Mouse (Mus musculus): ENCODE results near the gene Hspb6. TPM values are rescaled to one million over a fixed set of nuclear protein-coding genes. Genes with fewer than 3 reads are reported as not detected.
A peak's percentile ranks its signal among the peaks of the same experiment; 100 is the strongest.

Hspb6 gene
- polyA plus RNA-seq, 1 experiment from 2014 or later: 50.6 TPM

- 1% methylated on average over 16 of the region's 16 CpGs for WGBS
- H3K4me3 ChIP-seq (ENCODE audit: low read depth, low read length): no peak overlapping the region
- no peak for TF ChIP-seq CTCF (IDR thresholded peaks at IDR 0.05; ENCODE audit: low read depth)
- H3K27me3 ChIP-seq (replicated peaks; ENCODE audit: control insufficient read depth, insufficient read depth, low read length): no peaks in the 10 kb centered on the region
- peak; percentile 93 for ATAC-seq
- no peak overlapping the region; the same call in 1 of the 2 replicates for H3K27ac ChIP-seq (ENCODE audit: low read depth, low read length)
- H3K4me1 ChIP-seq (replicated peaks; ENCODE audit: control insufficient read depth, insufficient read depth, low read length): no peaks in the 10 kb centered on the region
- no peak overlapping the region for H3K9ac ChIP-seq (ENCODE audit: low read depth, low read length)
- H3K9me3 ChIP-seq (ENCODE audit: control insufficient read depth): no peaks in the 10 kb centered on the region
- peak overlapping the region; percentile 44 for H3K4me2 ChIP-seq (replicated peaks; ENCODE audit: low read depth)
- no peaks in the 10 kb centered on the region for H3K36me3 ChIP-seq (ENCODE audit: control insufficient read depth, insufficient read depth)
Observed at GRCm38 (mm10) chr7:30599933-30600353, 48.0 kb downstream of the Hspb6 start.

DNA sequence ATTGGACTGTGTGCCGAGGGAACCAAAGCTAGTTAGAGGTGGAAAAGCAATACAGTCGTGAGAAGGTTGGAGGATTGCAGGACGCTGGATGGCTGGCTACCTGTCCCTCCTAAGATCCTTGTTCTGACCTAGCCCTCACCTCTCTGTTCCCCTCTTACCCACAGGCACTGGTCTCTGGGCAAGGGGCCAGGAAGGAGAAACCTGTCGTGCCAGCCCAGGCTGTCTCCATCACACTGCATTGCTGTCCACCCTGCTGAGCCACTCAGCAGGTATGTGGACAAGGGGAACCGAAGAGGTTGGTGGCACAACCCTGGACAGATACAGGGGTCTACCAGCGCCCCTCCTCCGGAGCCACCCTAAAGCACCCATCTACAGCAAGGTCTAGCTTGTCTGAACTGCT is 48.7 kb downstream of the Hspb6 start:
- H3K27ac ChIP-seq (ENCODE audit: low read depth, low read length): no peak overlapping the region; the same call in 1 of the 2 replicates
- ATAC-seq: no peak

GRCm38 (mm10) chr7:30602583-30602982 is 50.6 kb downstream of the Hspb6 start:
- no peaks in the 10 kb centered on the region for H3K4me1 ChIP-seq (replicated peaks; ENCODE audit: control insufficient read depth, insufficient read depth, low read length)
- H3K36me3 ChIP-seq (ENCODE audit: control insufficient read depth, insufficient read depth): no peaks in the 10 kb centered on the region
- ATAC-seq: peak; percentile 74
- no peak overlapping the region for H3K9ac ChIP-seq (ENCODE audit: low read depth, low read length)
- no peak for TF ChIP-seq CTCF (IDR thresholded peaks at IDR 0.05; ENCODE audit: low read depth)
- H3K4me2 ChIP-seq (replicated peaks; ENCODE audit: low read depth): no peak overlapping the region
- WGBS: 10% methylated on average over 3 of the region's 3 CpGs
- no peaks in the 10 kb centered on the region for H3K27me3 ChIP-seq (replicated peaks; ENCODE audit: control insufficient read depth, insufficient read depth, low read length)
- no peaks in the 10 kb centered on the region for H3K9me3 ChIP-seq (ENCODE audit: control insufficient read depth)
- 0 out of 2 replicates have a peak overlapping the region, but pooled peaks have one; percentile 28 for H3K27ac ChIP-seq (ENCODE audit: low read depth, low read length)
- H3K4me3 ChIP-seq (ENCODE audit: low read depth, low read length): no peak overlapping the region

More for the DNA sequence above, 48.7 kb downstream of the Hspb6 start:
- Histone ChIP-seq H3K4me1 (replicated peaks; ENCODE audit: control insufficient read depth, insufficient read depth, low read length) (no peaks in the 10 kb centered on the region), H3K4me2 (replicated peaks; ENCODE audit: low read depth) (peak overlapping the region; percentile 44; the same call in 1 of the 2 replicates), H3K27me3 (replicated peaks; ENCODE audit: control insufficient read depth, insufficient read depth, low read length) (no peaks in the 10 kb centered on the region), H3K36me3 (ENCODE audit: control insufficient read depth, insufficient read depth) (no peaks in the 10 kb centered on the region), H3K9ac (ENCODE audit: low read depth, low read length) (no peak overlapping the region), H3K9me3 (ENCODE audit: control insufficient read depth) (no peaks in the 10 kb centered on the region), H3K4me3 (ENCODE audit: low read depth, low read length) (no peak overlapping the region)
- no peak for TF ChIP-seq CTCF (IDR thresholded peaks at IDR 0.05; ENCODE audit: low read depth)
- 63% methylated on average over 7 of the region's 7 CpGs for WGBS

GRCm38 (mm10) chr7:30604424-30604823 is 52.4 kb downstream of the Hspb6 start:
- TF ChIP-seq CTCF (IDR thresholded peaks at IDR 0.05; ENCODE audit: low read depth): no peak

DNA sequence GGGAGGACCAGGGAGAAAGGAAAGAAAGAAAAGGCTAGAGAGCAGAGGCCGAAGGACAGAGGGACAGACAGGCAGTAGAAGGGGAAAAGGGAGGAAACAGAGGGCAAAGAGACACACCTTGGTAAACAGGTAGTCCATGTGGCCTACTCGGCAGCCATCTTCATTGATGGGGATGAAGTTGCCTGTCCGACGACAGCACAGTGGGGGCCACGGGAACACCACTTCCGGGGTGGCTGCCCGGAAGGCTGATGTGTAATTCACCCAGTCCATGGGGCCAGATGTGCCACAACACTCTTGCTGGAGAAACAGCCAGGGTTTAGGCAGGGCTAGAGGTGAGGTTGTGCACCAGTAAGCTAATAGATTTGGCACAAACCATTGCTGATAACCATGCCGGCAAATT is 53.0 kb downstream of the Hspb6 start:
- no peak overlapping the region for H3K9ac ChIP-seq (ENCODE audit: low read depth, low read length)
- no peak for ATAC-seq
- no peak overlapping the region for H3K27ac ChIP-seq (ENCODE audit: low read depth, low read length)
- H3K36me3 ChIP-seq (ENCODE audit: control insufficient read depth, insufficient read depth): no peaks in the 10 kb centered on the region
- H3K4me3 ChIP-seq (ENCODE audit: low read depth, low read length): no peak overlapping the region
- no peaks in the 10 kb centered on the region for H3K4me1 ChIP-seq (replicated peaks; ENCODE audit: control insufficient read depth, insufficient read depth, low read length)
- no peak for TF ChIP-seq CTCF (IDR thresholded peaks at IDR 0.05; ENCODE audit: low read depth)
- H3K9me3 ChIP-seq (ENCODE audit: control insufficient read depth): no peaks in the 10 kb centered on the region
- WGBS: 80% methylated on average over 8 of the region's 8 CpGs
- H3K27me3 ChIP-seq (replicated peaks; ENCODE audit: control insufficient read depth, insufficient read depth, low read length): no peaks in the 10 kb centered on the region
- H3K4me2 ChIP-seq (replicated peaks; ENCODE audit: low read depth): no peak overlapping the region

More at GRCm38 (mm10) chr7:30604424-30604823, 52.4 kb downstream of the Hspb6 start:
- Histone ChIP-seq H3K9me3 (ENCODE audit: control insufficient read depth) (no peaks in the 10 kb centered on the region), H3K27me3 (replicated peaks; ENCODE audit: control insufficient read depth, insufficient read depth, low read length) (no peaks in the 10 kb centered on the region), H3K4me2 (replicated peaks; ENCODE audit: low read depth) (no peak overlapping the region), H3K4me3 (ENCODE audit: low read depth, low read length) (no peak overlapping the region), H3K36me3 (ENCODE audit: control insufficient read depth, insufficient read depth) (no peaks in the 10 kb centered on the region), H3K27ac (ENCODE audit: low read depth, low read length) (no peak overlapping the region), H3K9ac (ENCODE audit: low read depth, low read length) (no peak overlapping the region), H3K4me1 (replicated peaks; ENCODE audit: control insufficient read depth, insufficient read depth, low read length) (no peaks in the 10 kb centered on the region)
- no peak for ATAC-seq
- WGBS: 58% methylated on average over 8 of the region's 8 CpGs

Small RNAs within 50 kb of the gene (microRNA-seq; reads per million reads assigned to microRNA genes)
- gene Gm38670 (1.6 reads per million), gene Mir3569 (not detected)

Other genes starting within 250 kb of the Hspb6 start
- gene Alkbh6, start 243.5 kb upstream of the Hspb6 start, polyA plus RNA-seq (2015; fragmentation: Nextera tagmentation; extraction: Ambion mirVana): 58.2 and 63.5 TPM in 2 replicates
- gene Syne4, start 237.4 kb upstream of the Hspb6 start, polyA plus RNA-seq (2015; fragmentation: Nextera tagmentation; extraction: Ambion mirVana): 12.5 and 16.3 TPM in 2 replicates
- gene E130208F15Rik, start 230.4 kb upstream of the Hspb6 start, polyA plus RNA-seq (2015; fragmentation: Nextera tagmentation; extraction: Ambion mirVana): not detected in 2 replicates
- 18.3 and 18.8 TPM in 2 replicates for gene Sdhaf1, start 228.3 kb upstream of the Hspb6 start, polyA plus RNA-seq (2015; fragmentation: Nextera tagmentation; extraction: Ambion mirVana)
- gene Lrfn3, start 189.4 kb upstream of the Hspb6 start, polyA plus RNA-seq (2015; fragmentation: Nextera tagmentation; extraction: Ambion mirVana): 1.1 and 1.8 TPM in 2 replicates
- 60.0 and 63.6 TPM in 2 replicates for gene Tyrobp, start 138.4 kb upstream of the Hspb6 start, polyA plus RNA-seq (2015; fragmentation: Nextera tagmentation; extraction: Ambion mirVana)
- gene Hcst, start 132.3 kb upstream of the Hspb6 start, polyA plus RNA-seq (2015; fragmentation: Nextera tagmentation; extraction: Ambion mirVana): 4.0 and 5.9 TPM in 2 replicates
- gene Nfkbid, start 130.4 kb upstream of the Hspb6 start, polyA plus RNA-seq (2015; fragmentation: Nextera tagmentation; extraction: Ambion mirVana): 1.2 and 1.3 TPM in 2 replicates
- 28.2 and 30.1 TPM in 2 replicates for gene Aplp1, start 106.6 kb upstream of the Hspb6 start, polyA plus RNA-seq (2015; fragmentation: Nextera tagmentation; extraction: Ambion mirVana)
- gene Kirrel2, start 94.5 kb upstream of the Hspb6 start, polyA plus RNA-seq (2015; fragmentation: Nextera tagmentation; extraction: Ambion mirVana): 0.08 and 0.09 TPM in 2 replicates
- gene Nphs1, start 93.9 kb upstream of the Hspb6 start, polyA plus RNA-seq (2015; fragmentation: Nextera tagmentation; extraction: Ambion mirVana): 0.10 TPM in 1 of 2 replicates, not detected in the other
- gene Prodh2, start 58.6 kb upstream of the Hspb6 start, polyA plus RNA-seq (2015; fragmentation: Nextera tagmentation; extraction: Ambion mirVana): 3.9 and 5.4 TPM in 2 replicates
- gene Arhgap33, start 17.1 kb upstream of the Hspb6 start, polyA plus RNA-seq (2015; fragmentation: Nextera tagmentation; extraction: Ambion mirVana): 2.6 and 2.8 TPM in 2 replicates
- 1.9 and 2.0 TPM in 2 replicates for gene Proser3, start 121 bp downstream of the Hspb6 start, polyA plus RNA-seq (2015; fragmentation: Nextera tagmentation; extraction: Ambion mirVana)
- gene Lin37, start 7.7 kb downstream of the Hspb6 start, polyA plus RNA-seq (2015; fragmentation: Nextera tagmentation; extraction: Ambion mirVana): 31.4 and 33.9 TPM in 2 replicates
- gene U2af1l4, start 11.1 kb downstream of the Hspb6 start, polyA plus RNA-seq (2015; fragmentation: Nextera tagmentation; extraction: Ambion mirVana): 65.9 and 68.6 TPM in 2 replicates
- 0.83 and 1.2 TPM in 2 replicates for gene Gm49396, start 11.2 kb downstream of the Hspb6 start, polyA plus RNA-seq (2015; fragmentation: Nextera tagmentation; extraction: Ambion mirVana)
- 247 and 259 TPM in 2 replicates for gene Psenen, start 11.4 kb downstream of the Hspb6 start, polyA plus RNA-seq (2015; fragmentation: Nextera tagmentation; extraction: Ambion mirVana)
- gene Igflr1, start 13.2 kb downstream of the Hspb6 start, polyA plus RNA-seq (2015; fragmentation: Nextera tagmentation; extraction: Ambion mirVana): 0.73 and 1.2 TPM in 2 replicates
- 5.6 and 5.8 TPM in 2 replicates for gene Kmt2b, start 36.5 kb downstream of the Hspb6 start, polyA plus RNA-seq (2015; fragmentation: Nextera tagmentation; extraction: Ambion mirVana)
- 1.2 TPM in 2 replicates for gene Zbtb32, start 46.7 kb downstream of the Hspb6 start, polyA plus RNA-seq (2015; fragmentation: Nextera tagmentation; extraction: Ambion mirVana)
- gene Upk1a, start 60.7 kb downstream of the Hspb6 start, polyA plus RNA-seq (2015; fragmentation: Nextera tagmentation; extraction: Ambion mirVana): 1.0 and 1.6 TPM in 2 replicates
- gene Cox6b1, start 74.0 kb downstream of the Hspb6 start, polyA plus RNA-seq (2015; fragmentation: Nextera tagmentation; extraction: Ambion mirVana): 1,664 and 1,738 TPM in 2 replicates
- gene Etv2, start 83.7 kb downstream of the Hspb6 start, polyA plus RNA-seq (2015; fragmentation: Nextera tagmentation; extraction: Ambion mirVana): not detected in 2 replicates
- gene Rbm42, start 98.1 kb downstream of the Hspb6 start, polyA plus RNA-seq (2015; fragmentation: Nextera tagmentation; extraction: Ambion mirVana): 87.8 and 88.9 TPM in 2 replicates
- gene Haus5, start 112.8 kb downstream of the Hspb6 start, polyA plus RNA-seq (2015; fragmentation: Nextera tagmentation; extraction: Ambion mirVana): 38.3 and 38.7 TPM in 2 replicates
- not detected in 2 replicates for gene Pmis2, start 119.4 kb downstream of the Hspb6 start, polyA plus RNA-seq (2015; fragmentation: Nextera tagmentation; extraction: Ambion mirVana)
- 4.6 and 6.0 TPM in 2 replicates for gene 2200002J24Rik, start 146.7 kb downstream of the Hspb6 start, polyA plus RNA-seq (2015; fragmentation: Nextera tagmentation; extraction: Ambion mirVana)
- gene Atp4a, start 160.0 kb downstream of the Hspb6 start, polyA plus RNA-seq (2015; fragmentation: Nextera tagmentation; extraction: Ambion mirVana): 0.35 and 0.80 TPM in 2 replicates
- gene Tmem147, start 177.4 kb downstream of the Hspb6 start, polyA plus RNA-seq (2015; fragmentation: Nextera tagmentation; extraction: Ambion mirVana): 158 and 161 TPM in 2 replicates
- gene Gapdhs, start 191.5 kb downstream of the Hspb6 start, polyA plus RNA-seq (2015; fragmentation: Nextera tagmentation; extraction: Ambion mirVana): not detected in 2 replicates
- 2.7 and 2.9 TPM in 2 replicates for gene Sbsn, start 199.3 kb downstream of the Hspb6 start, polyA plus RNA-seq (2015; fragmentation: Nextera tagmentation; extraction: Ambion mirVana)
- 27.8 and 28.2 TPM in 2 replicates for gene Dmkn, start 211.6 kb downstream of the Hspb6 start, polyA plus RNA-seq (2015; fragmentation: Nextera tagmentation; extraction: Ambion mirVana)
- gene Krtdap, start 235.7 kb downstream of the Hspb6 start, polyA plus RNA-seq (2015; fragmentation: Nextera tagmentation; extraction: Ambion mirVana): 4.1 and 4.8 TPM in 2 replicates